Mouse (Mus musculus) layer of hippocampus, adult 18-20 months (tissue): ENCODE results near the gene Calcrl. TPM values are rescaled to one million over a fixed set of nuclear protein-coding genes. Genes with fewer than 3 reads are reported as not detected.

Source experiments
- DNase-seq, 2 experiments: peaks; one replicate each; pipeline ENCODE4 v3.0.0; 2022; ENCODE audit warnings: low spot score in 2 of 2
- total RNA-seq, 2 experiments: library from RNA; stranded (reverse); gene quantifications; 2 replicates each; pipeline ENCODE4 v1.2.3; 2021

The Calcrl gene
- total RNA-seq, 2 experiments from 2014 or later, result 6.9 to 8.5 TPM

GRCm38 (mm10) chr2:84337774-84338450, 87.3 kb downstream of the Calcrl start:
- DNase-seq, result no peak

- DNase-seq, result no peak
Measured at GRCm38 (mm10) chr2:84336331-84336730, 88.9 kb downstream of the Calcrl start.

- DNase-seq, result no peak
Measured at GRCm38 (mm10) chr2:84316185-84316805, 108.9 kb downstream of the Calcrl start.

- DNase-seq, result no peak
Measured at GRCm38 (mm10) chr2:84296517-84296916, 128.7 kb downstream of the Calcrl start.

- no peak for DNase-seq
Measured at GRCm38 (mm10) chr2:84295068-84295467, 130.1 kb downstream of the Calcrl start.

GRCm38 (mm10) chr2:84294611-84295010, 130.6 kb downstream of the Calcrl start:
- peak in 1 of 2 experiments; percentile 25 for DNase-seq

GRCm38 (mm10) chr2:84292351-84293000, 132.7 kb downstream of the Calcrl start:
- no peak for DNase-seq

GRCm38 (mm10) chr2:84288940-84289557, 136.2 kb downstream of the Calcrl start:
- DNase-seq, result peak in 1 of 2 experiments; percentile 23

Other genes starting within 250 kb of the Calcrl start
- gene Tfpi, start 51.4 kb upstream of the Calcrl start, total RNA-seq, result 1 to 10 TPM; 2.6 to 2.7 TPM
- gene Ctnnd1, start 225.4 kb upstream of the Calcrl start, total RNA-seq, result 10 to 100 TPM; 38.2 to 48.0 TPM
- not detected for gene Btbd18, start 233.7 kb upstream of the Calcrl start, total RNA-seq
- gene Selenoh, start 245.4 kb upstream of the Calcrl start, total RNA-seq, result 10 to 100 TPM; 22.6 to 25.0 TPM